Mouse (Mus musculus): ENCODE results near the gene Sec13. TPM values are rescaled to one million over a fixed set of nuclear protein-coding genes. Genes with fewer than 3 reads are reported as not detected.
"Not testable (repeated sequence)": the region's sequence is repeated elsewhere in the genome, so short reads cannot be mapped to it uniquely, and the experiment has no call there.

Sec13 gene
- polyA plus RNA-seq, 1 experiment from 2014 or later: 160 TPM

DNA sequence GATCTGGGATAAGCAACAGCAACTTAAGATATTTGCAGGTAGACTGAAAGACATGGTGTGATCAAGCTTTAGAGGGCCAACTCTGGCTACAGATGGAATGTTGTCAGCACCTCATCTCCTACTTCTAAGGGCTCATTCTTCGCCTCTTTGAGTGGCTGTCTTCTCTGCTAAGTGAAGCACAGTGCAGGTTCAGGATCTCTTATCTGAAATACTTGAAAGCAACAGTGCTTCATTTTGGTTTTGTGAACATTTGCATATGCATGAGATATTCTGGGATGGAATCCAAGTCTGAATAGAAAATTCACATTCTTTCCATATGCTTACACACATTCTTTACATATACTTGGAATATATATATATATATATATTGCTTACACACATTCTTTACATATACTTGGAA lies 1.8 kb upstream of the Sec13 start:
- Histone ChIP-seq H3K36me3 (no peaks in the 10 kb centered on the region), H3K4me3 (no peak overlapping the region), H3K27ac (no peak overlapping the region), H3K9me3 (replicated peaks) (no peaks in the 10 kb centered on the region), H3K4me1 (replicated peaks) (peaks cover 14% of the 10 kb centered on the region), H3K27me3 (peaks cover 13% of the 10 kb centered on the region), H3K9ac (no peak overlapping the region), H3K4me2 (no peak overlapping the region)
- ATAC-seq (replicated peaks; ENCODE audit: insufficient number of reproducible peaks, insufficient read depth, low FRiP score, low read depth): no peak
- WGBS: 50% methylated on average over 1 of the region's 1 CpGs

DNA sequence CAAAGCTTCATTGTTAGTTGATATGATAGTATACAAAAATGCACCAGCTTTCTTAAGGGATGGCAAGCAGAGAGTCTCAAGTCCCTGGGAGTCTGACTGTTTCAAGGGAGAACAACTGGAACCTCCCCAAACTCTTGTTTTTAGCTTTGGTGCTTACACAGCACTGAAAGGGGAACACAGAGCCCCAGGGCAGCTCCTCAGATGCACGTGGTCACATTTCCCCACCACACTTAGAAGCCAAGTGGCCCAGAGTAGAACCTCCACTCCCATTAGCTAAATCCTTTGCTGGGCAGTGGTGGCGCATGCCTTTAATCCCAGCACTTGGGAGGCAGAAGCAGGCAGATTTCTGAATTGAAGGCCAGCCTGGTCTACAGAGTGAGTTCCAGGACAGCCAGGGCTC lies 882 bp upstream of the Sec13 start:
- Histone ChIP-seq H3K36me3 (peaks cover 2% of the 10 kb centered on the region), H3K9me3 (replicated peaks) (no peaks in the 10 kb centered on the region), H3K4me2 (no peak overlapping the region), H3K4me3 (no peak overlapping the region), H3K27ac (no peak overlapping the region), H3K27me3 (peaks cover 6% of the 10 kb centered on the region; the same call in 1 of the 2 replicates), H3K4me1 (replicated peaks) (peaks cover 14% of the 10 kb centered on the region), H3K9ac (no peak overlapping the region)
- no peak for ATAC-seq (replicated peaks; ENCODE audit: insufficient number of reproducible peaks, insufficient read depth, low FRiP score, low read depth)
- 55% methylated on average over 2 of the region's 2 CpGs for WGBS

DNA sequence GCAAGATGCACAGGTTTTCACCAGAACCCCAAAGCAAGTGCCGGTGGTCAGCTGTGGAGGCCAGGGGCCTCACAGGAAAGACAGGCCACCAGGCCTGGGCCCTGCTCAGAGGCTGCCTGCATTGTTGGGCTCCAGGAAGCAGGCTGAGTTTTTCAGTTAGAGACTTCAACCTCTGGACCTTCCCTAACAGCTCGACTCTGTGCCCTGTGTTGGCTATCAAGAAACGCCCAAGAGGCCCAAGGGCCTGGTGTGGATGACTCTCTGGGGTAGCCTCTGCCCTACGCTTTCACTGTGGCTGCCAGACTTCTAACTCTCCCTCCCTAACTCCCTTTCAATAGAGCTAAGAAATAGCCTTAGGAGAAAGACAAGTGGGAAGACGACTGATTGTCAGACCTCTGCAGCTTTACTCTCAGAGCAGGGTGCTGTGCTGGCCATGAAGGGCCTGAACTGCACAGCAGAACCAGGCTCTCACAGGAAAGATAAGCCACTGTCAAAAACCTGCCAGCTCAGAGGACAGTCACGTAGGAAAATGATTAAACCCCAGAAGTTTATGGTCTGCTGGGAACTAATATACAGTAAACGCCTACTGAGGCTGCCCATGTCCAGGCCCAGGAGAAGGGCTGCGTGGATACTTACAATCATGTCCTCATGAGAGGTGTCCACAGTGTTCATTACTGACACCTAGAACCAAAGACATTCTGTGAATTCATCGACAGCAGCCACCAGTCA lies 3.1 kb downstream of the Sec13 start:
- Histone ChIP-seq H3K27me3 (no peaks in the 10 kb centered on the region), H3K9ac (no peak overlapping the region), H3K4me1 (replicated peaks) (peaks cover 14% of the 10 kb centered on the region), H3K36me3 (peaks cover 41% of the 10 kb centered on the region), H3K4me3 (no peak overlapping the region), H3K27ac (no peak overlapping the region), H3K4me2 (no peak overlapping the region), H3K9me3 (replicated peaks) (no peaks in the 10 kb centered on the region)
- WGBS: 87% methylated on average over 9 of the region's 9 CpGs
- no peak for ATAC-seq (replicated peaks; ENCODE audit: insufficient number of reproducible peaks, insufficient read depth, low FRiP score, low read depth)

DNA sequence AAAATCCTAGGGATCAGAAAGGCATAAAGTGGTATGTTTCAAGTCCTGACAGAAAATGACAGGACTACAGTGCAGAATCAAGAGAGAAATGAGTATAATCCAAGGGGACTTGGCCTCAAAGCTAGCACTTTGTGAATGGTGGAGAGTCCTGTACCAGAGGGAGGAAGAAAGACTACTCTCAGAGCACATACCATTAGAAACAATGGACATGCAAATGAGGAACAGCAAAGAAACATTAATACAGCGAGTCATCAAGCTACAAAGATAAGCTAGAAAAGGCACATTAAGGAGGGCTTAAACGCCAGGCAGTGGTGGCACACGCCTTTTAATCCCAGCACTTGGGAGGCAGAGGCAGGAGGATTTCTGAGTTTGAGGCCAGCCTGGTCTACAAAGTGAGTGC lies 9.2 kb downstream of the Sec13 start:
- Histone ChIP-seq H3K9ac (no peak overlapping the region), H3K27me3 (no peaks in the 10 kb centered on the region), H3K4me1 (replicated peaks) (no peaks in the 10 kb centered on the region), H3K4me2 (no peak overlapping the region), H3K36me3 (peaks cover 100% of the 10 kb centered on the region), H3K27ac (no peak overlapping the region), H3K4me3 (no peak overlapping the region), H3K9me3 (replicated peaks) (no peaks in the 10 kb centered on the region)
- ATAC-seq (replicated peaks; ENCODE audit: insufficient number of reproducible peaks, insufficient read depth, low FRiP score, low read depth): no peak
- 91% methylated on average over 3 of the region's 3 CpGs for WGBS

DNA sequence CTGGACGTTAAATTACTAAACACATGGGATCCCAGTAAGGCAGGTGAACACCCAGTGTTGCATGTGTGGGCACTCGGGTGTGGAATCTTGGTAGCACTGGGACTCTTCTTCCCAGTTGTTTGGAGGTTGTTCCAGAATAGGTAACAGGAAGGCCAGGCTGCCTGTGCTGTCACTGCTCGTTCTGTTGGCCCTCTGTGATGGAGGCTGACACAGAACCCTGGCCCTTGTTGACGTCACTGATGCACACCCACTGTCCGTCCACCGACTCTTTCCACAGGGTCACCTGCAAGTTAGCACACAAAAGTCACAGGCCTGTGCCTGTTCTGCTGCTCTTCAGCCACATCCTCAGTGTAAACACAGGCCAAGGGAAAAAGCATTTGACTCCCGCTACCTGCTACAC lies 12.4 kb downstream of the Sec13 start:
- Histone ChIP-seq H3K27me3 (no peaks in the 10 kb centered on the region), H3K4me3 (no peak overlapping the region), H3K27ac (no peak overlapping the region), H3K4me1 (replicated peaks) (no peaks in the 10 kb centered on the region), H3K4me2 (no peak overlapping the region), H3K9ac (no peak overlapping the region), H3K9me3 (replicated peaks) (no peaks in the 10 kb centered on the region), H3K36me3 (peaks cover 91% of the 10 kb centered on the region)
- 83% methylated on average over 7 of the region's 7 CpGs for WGBS
- no peak for ATAC-seq (replicated peaks; ENCODE audit: insufficient number of reproducible peaks, insufficient read depth, low FRiP score, low read depth)

DNA sequence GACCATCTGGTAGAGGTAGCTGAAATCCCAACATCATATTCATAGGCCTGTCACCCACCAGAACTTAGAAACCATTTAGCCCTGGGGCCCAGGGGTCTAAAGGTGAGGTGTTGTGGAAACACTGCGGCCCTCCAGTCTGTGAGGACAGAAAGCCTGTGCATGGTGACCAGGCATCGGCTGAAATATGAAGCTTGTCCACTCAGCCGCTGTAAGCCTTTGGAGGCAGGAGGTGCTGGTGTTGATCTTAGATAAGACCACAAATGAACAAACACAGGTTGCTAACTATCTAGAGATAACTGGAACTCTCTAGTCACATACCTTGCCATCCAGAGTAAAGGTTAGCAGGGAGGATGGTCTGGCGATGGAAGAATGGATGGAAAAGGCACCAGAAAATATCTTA lies 19.5 kb downstream of the Sec13 start:
- H3K9ac ChIP-seq: no peak overlapping the region
- WGBS: 80% methylated on average over 4 of the region's 4 CpGs
- no peak overlapping the region for H3K27ac ChIP-seq
- H3K4me3 ChIP-seq: no peak overlapping the region
- peaks cover 37% of the 10 kb centered on the region for H3K36me3 ChIP-seq
- no peak for ATAC-seq (replicated peaks; ENCODE audit: insufficient number of reproducible peaks, insufficient read depth, low FRiP score, low read depth)
- H3K9me3 ChIP-seq (replicated peaks): no peaks in the 10 kb centered on the region
- no peak overlapping the region for H3K4me2 ChIP-seq
- H3K27me3 ChIP-seq: no peaks in the 10 kb centered on the region
- no peaks in the 10 kb centered on the region for H3K4me1 ChIP-seq (replicated peaks)

DNA sequence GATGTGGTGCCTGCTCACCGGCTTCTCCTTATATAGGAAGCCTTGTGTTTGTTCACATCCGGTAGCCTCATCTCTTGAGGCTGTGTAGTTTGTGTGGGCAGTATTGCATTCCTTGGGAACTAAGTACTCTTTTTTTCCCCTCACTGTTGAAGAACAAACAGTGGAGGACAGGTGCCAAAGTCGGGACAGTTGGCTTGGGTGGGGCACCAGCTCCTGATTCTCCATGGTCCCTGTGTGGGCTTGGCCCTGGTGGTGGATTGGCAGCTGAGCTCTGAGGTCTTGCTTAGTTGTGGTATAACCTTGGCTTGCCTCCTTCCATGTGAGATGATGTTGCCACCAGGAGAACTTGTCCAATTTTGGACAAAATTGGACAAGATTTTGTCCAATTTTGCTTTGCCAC lies 20.7 kb downstream of the Sec13 start, which contains the start of gene Ghrl:
Gene Ghrl (minus strand): TSS at position 3 of the 400 bp plus-strand sequence.
- no peaks in the 10 kb centered on the region for H3K4me1 ChIP-seq (replicated peaks)
- H3K36me3 ChIP-seq: peaks cover 36% of the 10 kb centered on the region
- H3K4me3 ChIP-seq: no peak within 1 kb of the TSS
- H3K4me2 ChIP-seq: no peak within 1 kb of the TSS
- no peaks in the 10 kb centered on the region for H3K27me3 ChIP-seq
- 88% methylated on average over 3 of the region's 3 CpGs for WGBS
- H3K27ac ChIP-seq: no peak within 1 kb of the TSS
- no peak within 1 kb of the TSS for H3K9ac ChIP-seq
- no peaks in the 10 kb centered on the region for H3K9me3 ChIP-seq (replicated peaks)
- ATAC-seq (replicated peaks; ENCODE audit: insufficient number of reproducible peaks, insufficient read depth, low FRiP score, low read depth): no peak

DNA sequence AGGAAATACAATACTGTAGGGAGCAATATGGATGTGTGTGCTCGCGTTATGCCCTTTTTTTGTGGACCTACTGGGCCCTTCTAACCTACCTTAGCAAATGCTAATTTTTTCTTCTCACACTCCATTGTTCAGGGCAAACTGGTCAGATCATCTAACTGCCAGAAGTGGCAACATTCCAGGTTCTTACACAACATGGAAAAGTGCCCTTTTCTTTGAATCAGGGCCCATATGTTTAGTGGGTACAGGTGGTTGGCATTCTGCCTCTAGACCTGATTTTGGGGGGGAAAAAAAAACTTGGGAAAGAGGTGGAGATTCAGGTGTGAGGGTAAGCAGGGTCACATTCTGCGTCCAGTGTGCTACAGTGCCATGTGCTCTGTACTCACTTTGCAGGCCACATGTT lies 23.0 kb downstream of the Sec13 start:
- ATAC-seq (replicated peaks; ENCODE audit: insufficient number of reproducible peaks, insufficient read depth, low FRiP score, low read depth): no peak
- 91% methylated on average over 3 of the region's 3 CpGs for WGBS
- peaks cover 46% of the 10 kb centered on the region for H3K36me3 ChIP-seq

DNA sequence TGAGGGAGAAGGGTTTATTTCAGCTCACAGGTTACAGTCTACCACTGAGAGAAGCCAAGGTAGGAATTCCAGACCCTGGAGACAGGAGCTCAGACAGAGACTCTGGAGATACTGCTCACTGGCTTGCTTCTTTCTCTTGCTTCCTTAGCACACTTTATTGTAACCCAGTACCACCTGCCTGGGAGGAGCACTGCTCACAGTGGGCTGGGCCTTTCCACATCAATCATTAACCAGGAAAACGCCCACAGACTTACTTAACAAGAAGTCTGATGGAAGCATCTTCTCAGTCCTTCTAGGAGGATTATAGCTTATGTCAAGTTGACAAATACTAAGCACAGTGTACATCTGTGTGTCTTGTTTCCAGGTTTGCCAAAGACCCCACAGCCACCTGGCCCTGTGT lies 25.7 kb downstream of the Sec13 start:
- H3K4me1 ChIP-seq (replicated peaks): no peaks in the 10 kb centered on the region
- 70% methylated on average over 1 of the region's 1 CpGs for WGBS
- H3K27me3 ChIP-seq: no peaks in the 10 kb centered on the region
- H3K27ac ChIP-seq: no peak overlapping the region
- H3K4me2 ChIP-seq: no peak overlapping the region
- peaks cover 67% of the 10 kb centered on the region for H3K36me3 ChIP-seq
- H3K9me3 ChIP-seq (replicated peaks): no peaks in the 10 kb centered on the region
- H3K4me3 ChIP-seq: no peak overlapping the region
- H3K9ac ChIP-seq: no peak overlapping the region
- ATAC-seq (replicated peaks; ENCODE audit: insufficient number of reproducible peaks, insufficient read depth, low FRiP score, low read depth): no peak

More for the DNA sequence above, 23.0 kb downstream of the Sec13 start:
- no peak overlapping the region for H3K4me2 ChIP-seq
- H3K27ac ChIP-seq: no peak overlapping the region
- no peak overlapping the region for H3K9ac ChIP-seq
- no peak overlapping the region for H3K4me3 ChIP-seq
- H3K9me3 ChIP-seq (replicated peaks): no peaks in the 10 kb centered on the region
- H3K4me1 ChIP-seq (replicated peaks): no peaks in the 10 kb centered on the region
- H3K27me3 ChIP-seq: no peaks in the 10 kb centered on the region

DNA sequence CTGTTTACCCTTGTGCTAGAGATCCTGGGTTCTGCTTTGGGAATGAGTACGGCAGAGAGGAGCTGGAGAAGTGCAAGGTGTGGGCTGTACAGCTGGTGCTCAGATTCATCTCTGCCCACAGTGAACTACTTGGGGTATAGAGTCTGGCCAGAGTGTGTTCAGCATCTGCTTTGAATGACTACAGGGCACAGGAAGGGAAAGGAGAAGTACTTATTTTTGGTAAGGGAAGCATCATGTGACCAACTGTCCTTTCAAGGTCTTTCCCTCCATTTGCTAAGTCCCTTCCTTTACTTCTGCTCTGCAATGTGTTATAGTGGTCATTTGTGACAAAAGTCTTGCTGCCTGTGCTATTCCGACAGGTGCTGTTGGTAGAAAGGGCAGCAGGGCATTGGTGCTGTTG lies 26.3 kb downstream of the Sec13 start:
- Histone ChIP-seq H3K36me3 (peaks cover 73% of the 10 kb centered on the region), H3K9me3 (replicated peaks) (no peaks in the 10 kb centered on the region)
- WGBS: 92% methylated on average over 2 of the region's 2 CpGs

DNA sequence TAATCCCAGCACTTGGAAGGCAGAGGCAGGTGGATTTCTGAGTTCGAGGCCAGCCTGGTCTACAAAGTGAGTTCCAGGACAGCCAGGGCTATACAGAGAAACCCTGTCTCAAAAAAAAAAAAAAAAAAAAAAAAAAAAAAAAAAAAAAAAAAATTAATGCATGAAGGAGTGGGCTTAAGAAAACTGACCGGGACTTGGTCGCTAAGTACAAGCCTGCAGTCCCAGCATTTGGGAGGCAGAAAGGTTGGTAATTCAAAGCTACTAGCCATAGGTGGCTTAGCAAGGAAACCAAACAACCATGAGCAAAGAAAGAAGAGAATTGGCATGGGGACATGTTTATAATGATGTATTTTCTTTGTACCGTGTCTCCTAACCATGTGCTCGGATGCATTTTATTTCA lies 27.2 kb downstream of the Sec13 start:
- H3K9ac ChIP-seq; H3K4me3 ChIP-seq; H3K27me3 ChIP-seq; H3K4me2 ChIP-seq; H3K27ac ChIP-seq; ATAC-seq (replicated peaks; ENCODE audit: insufficient number of reproducible peaks, insufficient read depth, low FRiP score, low read depth); H3K4me1 ChIP-seq (replicated peaks); H3K9me3 ChIP-seq (replicated peaks): not testable (repeated sequence)
- H3K36me3 ChIP-seq: peaks cover 81% of the 10 kb centered on the region
- WGBS: 89% methylated on average over 5 of the region's 5 CpGs

More for the DNA sequence above, 26.3 kb downstream of the Sec13 start:
- H3K9ac ChIP-seq: no peak overlapping the region
- H3K4me3 ChIP-seq: no peak overlapping the region
- H3K4me2 ChIP-seq: no peak overlapping the region
- no peak for ATAC-seq (replicated peaks; ENCODE audit: insufficient number of reproducible peaks, insufficient read depth, low FRiP score, low read depth)
- H3K27ac ChIP-seq: no peak overlapping the region
- no peaks in the 10 kb centered on the region for H3K27me3 ChIP-seq
- H3K4me1 ChIP-seq (replicated peaks): no peaks in the 10 kb centered on the region

DNA sequence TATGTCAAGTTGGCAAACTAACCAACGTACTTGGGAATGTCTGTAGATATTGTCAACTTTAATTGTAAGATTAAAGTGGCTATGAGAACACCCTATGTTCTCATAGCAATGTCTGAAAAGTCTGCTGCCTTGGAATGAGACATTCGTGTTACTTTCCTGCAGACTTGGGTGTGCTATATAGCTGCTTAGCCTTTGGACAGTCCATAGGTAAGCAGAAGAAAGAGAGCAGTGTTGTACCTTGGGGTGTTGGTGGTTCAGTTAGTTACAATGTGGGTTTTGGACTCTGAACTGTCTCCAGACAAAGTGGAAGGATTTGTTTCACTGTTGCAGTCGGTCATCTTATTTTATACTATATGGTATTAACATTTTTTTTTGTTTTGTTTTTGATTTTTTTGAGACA lies 27.8 kb downstream of the Sec13 start:
- Histone ChIP-seq H3K4me2 (no peak overlapping the region), H3K4me1 (replicated peaks) (no peaks in the 10 kb centered on the region), H3K27ac (no peak overlapping the region), H3K27me3 (no peaks in the 10 kb centered on the region), H3K36me3 (peaks cover 88% of the 10 kb centered on the region), H3K9me3 (replicated peaks) (no peaks in the 10 kb centered on the region), H3K9ac (no peak overlapping the region), H3K4me3 (no peak overlapping the region)
- WGBS: 86% methylated on average over 3 of the region's 3 CpGs
- ATAC-seq (replicated peaks; ENCODE audit: insufficient number of reproducible peaks, insufficient read depth, low FRiP score, low read depth): no peak

Measured in heart, embryonic 15.5 days (tissue).